Mouse (Mus musculus): ENCODE data around the gene Vps4a. TPM values are rescaled to one million over a fixed set of nuclear protein-coding genes. Genes with fewer than 3 reads are reported as not detected.
"Not testable (repeated sequence)": the region's sequence is repeated elsewhere in the genome, so short reads cannot be mapped to it uniquely, and the experiment has no call there.

Gene Vps4a
- total RNA-seq (2021) = 10 to 100 TPM; 55.6 to 59.1 TPM
- long read RNA-seq, experiment 1, transcript Vps4a-201 (11 exons, 2,178 nt) = major isoform, 92 of 101 reads
- long read RNA-seq, experiment 1, partial matches to known transcripts = 4 of 101 reads
- long read RNA-seq, experiment 1, other reads (novel, unspliced or antisense) = 5 of 101 reads
- long read RNA-seq, experiment 2, transcript Vps4a-201 (11 exons, 2,178 nt) = major isoform, 69 of 76 reads
- long read RNA-seq, experiment 2, partial matches to known transcripts = 2 of 76 reads
- long read RNA-seq, experiment 2, other reads (novel, unspliced or antisense) = 5 of 76 reads

DNA sequence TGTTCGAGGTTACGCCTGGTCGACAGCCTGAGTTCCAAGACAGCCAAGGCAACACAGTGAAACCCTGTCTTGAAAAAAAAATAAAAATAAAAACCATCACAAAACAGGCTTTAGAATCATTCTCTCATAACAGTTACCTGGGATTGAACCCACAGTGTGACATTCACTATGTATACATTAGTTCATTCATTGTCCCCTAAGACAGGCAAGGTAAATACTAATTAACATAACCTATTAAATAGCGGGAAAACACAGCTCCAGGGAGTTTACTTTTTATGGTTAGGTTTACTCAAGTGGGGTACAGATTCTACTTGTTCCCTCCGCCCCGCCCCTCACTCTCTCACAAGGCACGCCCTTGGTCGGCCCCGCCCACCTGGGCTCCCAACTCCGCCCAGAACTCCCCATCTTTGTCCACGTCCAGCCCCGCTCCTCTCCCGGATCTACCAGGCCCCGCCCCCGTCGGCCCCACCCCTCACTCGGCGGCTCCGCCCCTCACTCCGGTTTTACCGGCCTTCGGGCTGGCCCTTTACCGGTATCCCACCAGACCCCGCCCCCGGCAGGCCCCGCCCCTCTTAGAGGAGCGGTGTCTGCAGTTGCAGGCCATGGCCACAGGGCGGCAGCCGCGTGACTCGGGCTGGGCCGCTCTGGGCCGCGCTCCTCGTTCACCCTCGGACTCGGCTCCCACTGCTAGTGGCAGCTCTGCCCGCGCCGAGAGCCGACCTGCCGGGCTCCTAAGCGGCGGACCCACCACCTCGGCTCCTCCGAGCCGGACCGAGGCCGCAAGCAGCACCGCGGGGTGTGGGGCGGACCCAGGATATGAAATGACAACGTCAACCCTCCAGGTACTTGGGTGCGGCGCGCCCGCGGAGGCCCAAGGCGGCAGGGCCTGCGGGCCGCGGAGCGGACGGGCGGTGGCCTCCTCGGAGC lies at the start of gene Vps4a:
Gene Vps4a, plus strand, starts transcription at position 573 of the 927 bp plus-strand sequence.
- intact Hi-C loops (cut with DNase I) = loop anchor here (2.0 kb wide), 1 partner anchor 18 kb away; the partner anchor contains the start of gene Pdf
- DNase-seq = peak; percentile 98 to 99

DNA sequence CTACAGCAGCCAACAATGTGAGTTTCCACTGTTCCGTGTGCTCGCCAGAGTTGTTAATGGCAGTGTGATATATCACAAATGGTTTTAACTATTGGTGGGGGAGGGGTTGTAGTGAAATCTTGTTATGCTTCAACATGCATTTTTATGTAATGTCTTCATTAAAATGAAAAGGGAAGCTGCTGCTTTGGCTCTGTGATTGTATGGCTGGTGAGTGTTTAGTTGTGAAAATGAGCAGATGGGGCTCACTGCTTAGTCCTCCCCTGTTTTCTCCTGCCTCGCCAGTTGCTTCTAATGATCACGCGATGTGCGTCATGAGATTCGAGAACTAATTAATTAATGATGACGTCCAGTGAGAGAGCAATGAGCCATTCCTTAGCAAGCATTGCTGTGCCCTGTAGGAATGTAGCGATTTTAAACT lies 45.6 kb upstream of the Vps4a start:
- DNase-seq = no peak
- intact Hi-C loops (cut with DNase I) = no loop called here

DNA sequence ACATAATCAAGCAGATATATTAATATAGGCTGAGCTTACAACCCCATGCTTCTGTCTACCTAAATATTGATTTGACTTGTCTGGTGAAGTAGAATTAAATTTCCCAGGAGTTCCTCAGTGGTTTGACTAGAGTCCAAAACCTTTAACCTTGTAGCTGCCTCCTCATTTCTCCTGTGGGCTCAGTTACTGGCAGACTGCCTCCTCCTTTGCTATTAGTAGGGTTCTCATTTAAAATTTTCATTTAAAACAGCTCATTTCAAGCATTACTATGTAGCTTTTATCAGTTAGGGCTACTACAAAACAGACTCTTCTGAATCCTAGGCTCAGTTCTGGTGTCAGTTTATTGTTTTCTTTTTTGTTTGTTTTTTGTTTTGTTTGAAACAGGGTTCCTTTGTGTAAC lies 45.1 kb upstream of the Vps4a start:
- intact Hi-C loops (cut with DNase I) = no loop called here
- no peak for DNase-seq

DNA sequence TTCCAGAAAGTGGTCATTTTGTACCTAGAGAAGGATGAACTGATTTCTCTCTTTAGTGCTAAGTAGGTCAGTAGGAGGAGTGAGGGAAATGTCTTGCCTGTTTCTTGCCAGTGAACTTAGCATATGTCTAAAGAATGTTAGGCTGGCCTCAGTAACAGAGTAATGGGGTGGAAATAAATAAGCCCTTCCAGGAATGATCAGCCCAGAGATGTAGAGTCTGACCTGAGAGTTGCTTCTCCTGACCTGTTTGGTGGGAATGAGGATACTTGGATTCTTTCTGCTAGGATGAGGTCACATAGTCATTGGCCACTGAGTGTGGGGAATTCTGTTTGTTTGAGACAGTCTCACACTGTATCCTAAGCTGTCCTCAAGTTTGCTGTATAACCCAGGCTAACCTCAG lies 43.5 kb upstream of the Vps4a start:
- intact Hi-C loops (cut with DNase I) = no loop called here
- DNase-seq = no peak

DNA sequence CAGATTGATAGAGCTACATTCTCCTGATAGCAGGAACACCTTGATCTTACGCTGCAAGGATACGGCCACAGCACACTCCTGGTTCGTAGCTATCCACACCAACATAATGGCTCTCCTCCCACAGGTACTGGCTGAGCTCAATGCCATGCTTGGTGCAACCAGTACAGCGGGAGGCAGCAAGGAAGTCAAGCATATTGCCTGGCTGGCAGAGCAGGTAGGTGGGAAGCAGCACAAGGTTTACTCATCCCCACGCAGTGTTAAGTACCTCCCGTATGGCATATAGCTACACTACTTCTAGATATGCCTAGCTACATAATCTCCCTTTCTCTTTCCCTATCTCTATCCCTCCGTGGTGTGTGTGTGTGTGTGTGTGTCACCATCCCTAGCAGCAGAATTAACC lies 39.6 kb upstream of the Vps4a start:
- DNase-seq = no peak
- intact Hi-C loops (cut with DNase I) = no loop called here

DNA sequence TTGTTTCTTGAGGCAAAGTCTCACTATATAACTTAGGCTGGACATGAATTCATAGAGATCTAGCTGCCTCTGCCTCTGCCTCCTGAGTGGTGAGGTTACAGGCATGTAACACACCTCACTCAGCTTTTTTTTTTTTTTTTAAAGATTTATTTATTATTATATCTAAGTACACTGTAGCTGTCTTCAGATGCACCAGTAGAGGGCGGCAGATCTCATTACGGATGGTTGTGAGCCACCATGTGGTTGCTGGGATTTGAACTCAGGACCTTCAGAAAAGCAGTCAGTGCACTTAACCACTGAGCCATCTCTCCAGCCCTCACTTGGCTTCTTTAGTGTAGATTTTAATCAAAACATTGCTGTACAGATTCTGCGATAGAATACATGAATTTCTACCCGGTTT lies 34.7 kb upstream of the Vps4a start:
- intact Hi-C loops (cut with DNase I); DNase-seq: not testable (repeated sequence)

DNA sequence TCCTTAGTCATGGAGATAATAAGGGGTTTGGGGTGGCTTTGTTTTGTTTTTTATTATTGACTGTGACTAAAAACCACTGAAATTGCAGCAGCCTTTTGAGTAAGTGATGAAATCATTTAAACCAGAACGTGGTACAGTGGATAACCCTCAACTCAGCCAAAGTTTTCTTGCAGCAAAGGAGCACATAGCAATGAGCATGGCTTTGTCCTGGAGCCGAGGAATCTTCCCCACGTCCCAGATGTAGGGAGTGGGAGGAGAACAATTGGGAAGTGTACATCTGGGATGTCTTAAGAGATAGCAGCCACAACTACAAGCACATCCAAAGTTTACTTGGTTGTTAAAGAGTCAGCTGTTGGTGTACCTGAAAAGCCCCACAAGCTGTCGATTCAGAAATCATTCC lies 33.6 kb upstream of the Vps4a start:
- intact Hi-C loops (cut with DNase I) = no loop called here
- DNase-seq = no peak

DNA sequence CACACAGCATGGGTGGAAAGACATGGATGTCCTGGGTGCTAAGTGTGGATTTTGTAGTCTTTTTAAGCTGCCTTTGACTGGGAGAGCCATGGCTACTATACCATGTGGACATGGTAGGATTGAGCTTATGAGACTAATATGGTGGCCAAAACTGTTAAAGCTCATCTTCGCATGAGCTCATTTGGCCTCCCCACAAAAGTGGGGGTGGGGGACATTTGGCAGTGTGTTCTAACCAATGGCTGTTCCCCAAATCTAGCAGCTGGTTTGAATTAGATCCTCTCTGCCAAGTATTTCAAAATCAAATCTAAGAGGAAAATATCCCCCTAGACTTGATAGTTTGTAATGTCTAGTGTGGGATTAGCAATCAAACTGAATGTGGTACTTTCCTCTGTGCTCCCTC lies 32.0 kb upstream of the Vps4a start:
- intact Hi-C loops (cut with DNase I) = no loop called here
- peak; percentile 66 to 67 for DNase-seq

DNA sequence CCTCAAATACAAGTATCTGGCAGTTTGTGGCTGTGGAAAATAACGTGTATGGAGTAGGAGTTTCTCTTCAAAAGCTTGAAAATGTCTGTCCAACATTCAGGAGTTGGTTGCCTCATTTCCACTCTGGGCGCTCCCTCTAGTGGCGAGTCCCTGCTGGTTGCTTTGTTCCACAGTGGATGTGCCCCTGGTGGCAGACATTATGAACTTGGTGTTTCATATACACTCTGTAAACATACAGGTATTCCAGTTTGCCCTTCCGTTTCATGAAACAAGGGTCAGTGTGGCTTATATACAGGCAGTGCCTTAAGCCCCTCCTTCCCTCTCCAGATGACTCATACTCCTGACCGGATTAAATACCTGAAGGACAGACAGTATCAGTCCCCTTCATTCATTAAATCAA lies 28.5 kb upstream of the Vps4a start:
- intact Hi-C loops (cut with DNase I) = loop anchor here (2.0 to 5.0 kb wide), 3 partner anchors 72 to 310 kb away; no protein-coding TSS in a partner anchor
- DNase-seq = peak; percentile 90 to 94

DNA sequence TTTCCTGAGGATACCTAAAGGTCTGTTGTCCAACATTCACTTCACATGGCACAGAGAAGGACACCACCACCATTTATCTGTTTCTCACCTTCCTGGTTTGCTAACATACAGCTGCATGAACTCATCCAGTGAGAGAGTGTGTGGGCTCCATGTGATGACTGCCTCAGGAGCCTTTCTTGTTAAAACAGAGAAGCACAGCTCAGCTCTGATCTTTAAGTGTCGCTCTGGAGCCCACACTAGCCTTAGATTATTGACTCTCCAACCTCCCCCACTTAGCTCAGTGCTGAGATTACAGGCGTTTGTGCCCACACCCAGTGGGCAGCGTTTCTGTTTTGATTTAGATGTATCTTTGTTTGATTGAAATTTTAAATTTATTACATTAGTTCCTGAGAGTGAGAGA lies 23.2 kb upstream of the Vps4a start:
- intact Hi-C loops (cut with DNase I) = no loop called here
- no peak for DNase-seq

DNA sequence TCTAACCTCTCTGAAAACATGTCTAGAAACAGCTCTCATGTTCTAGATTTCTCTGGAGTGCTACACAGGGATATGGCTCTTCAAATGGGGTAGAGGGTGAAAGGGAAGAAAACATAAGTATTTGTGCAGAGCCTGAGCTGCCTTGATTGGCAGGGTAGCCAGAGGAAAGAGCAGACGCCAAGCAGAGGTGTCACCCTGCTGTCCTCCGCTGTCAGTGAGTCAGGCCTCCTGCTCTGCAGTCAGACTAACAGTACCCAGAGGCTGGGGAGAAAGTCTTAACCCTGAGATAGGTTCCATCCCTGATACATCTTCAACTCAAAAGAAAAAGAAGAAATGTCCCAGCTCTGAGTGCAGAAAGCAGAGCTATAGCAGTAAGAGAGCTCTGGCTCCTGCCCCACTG lies 18.4 kb upstream of the Vps4a start:
- no peak for DNase-seq
- intact Hi-C loops (cut with DNase I) = no loop called here

DNA sequence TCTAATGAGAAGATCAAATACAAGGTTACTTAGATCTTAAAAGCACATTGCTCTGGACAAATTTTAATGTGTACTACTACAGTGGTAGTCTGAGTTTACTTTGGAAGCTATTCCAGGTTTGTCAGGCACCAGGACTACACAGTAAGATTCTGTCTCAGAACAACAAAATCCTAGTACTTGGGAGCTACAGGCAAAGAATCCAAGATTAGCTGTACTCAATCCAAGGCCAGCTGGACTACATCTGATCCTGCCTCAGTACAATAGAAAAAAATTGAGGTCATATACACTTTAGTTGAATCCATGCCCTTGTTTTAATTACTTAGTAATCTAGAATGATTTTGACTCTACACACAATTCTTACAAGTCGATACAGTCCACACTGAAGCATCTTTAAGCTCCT lies 16.1 kb upstream of the Vps4a start:
- no peak for DNase-seq
- intact Hi-C loops (cut with DNase I) = no loop called here

DNA sequence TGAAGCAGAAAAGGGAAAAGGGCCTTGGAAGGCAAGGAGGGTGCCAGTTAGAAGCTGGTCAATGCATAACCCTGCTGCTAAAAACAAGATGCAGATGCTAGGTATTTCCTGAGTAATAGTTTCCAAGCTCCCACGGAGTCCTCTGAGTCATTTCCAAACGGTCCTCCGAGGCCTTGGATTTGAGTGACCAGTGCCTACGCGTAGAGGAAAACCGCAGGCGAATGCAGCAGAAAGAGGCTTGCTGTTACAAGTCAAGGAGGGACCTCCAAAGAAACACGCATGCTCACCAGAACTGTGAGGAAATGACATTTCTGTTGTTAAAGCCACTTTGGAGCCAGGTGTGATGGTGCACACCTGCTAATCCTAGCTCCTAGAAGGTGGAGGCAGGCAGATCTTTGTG lies 7.5 kb upstream of the Vps4a start:
- DNase-seq = no peak
- intact Hi-C loops (cut with DNase I) = no loop called here

DNA sequence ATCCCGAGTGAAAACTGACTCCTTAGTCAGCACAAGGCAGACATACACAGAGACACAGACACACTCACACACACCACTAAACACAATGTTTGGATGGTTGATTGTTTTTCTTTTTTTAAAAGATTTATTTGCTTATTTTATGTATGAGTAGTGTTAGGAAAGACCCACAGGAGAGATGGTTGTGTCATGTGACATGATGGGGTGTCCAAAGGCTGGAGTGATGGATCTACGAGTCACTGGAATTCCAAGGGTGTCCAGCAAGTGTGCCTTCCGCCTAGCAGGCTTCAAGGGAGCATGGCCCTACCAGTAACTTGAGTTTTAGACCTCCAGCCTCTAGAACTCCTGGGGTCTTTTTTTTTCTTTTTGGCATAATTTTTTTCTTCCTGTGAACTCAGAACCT lies 1.7 kb upstream of the Vps4a start:
- intact Hi-C loops (cut with DNase I) = no loop called here
- no peak for DNase-seq

DNA sequence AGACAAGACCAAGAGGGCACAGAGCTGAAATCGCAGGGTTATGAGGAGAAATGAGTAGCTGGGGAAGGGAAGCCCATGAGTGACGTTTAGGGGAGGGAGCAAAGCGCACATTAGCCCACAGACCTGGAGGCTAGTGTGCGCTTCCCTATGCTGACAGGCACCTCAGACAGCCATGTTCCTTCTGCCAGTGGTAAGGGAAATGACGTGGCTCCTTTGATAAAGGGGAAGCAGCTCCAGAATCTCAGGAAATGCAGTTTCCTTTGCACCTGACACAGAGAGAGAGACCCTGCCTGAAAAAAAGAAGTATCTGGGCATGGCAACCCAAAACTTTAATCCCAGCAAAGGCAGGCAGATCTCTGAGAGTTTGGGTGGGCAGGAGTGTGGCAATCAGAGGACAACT lies 964 bp upstream of the Vps4a start:
- no peak for DNase-seq
- intact Hi-C loops (cut with DNase I) = loop anchor here (2.0 kb wide), 1 partner anchor 19 kb away; the partner anchor contains the start of gene Pdf

DNA sequence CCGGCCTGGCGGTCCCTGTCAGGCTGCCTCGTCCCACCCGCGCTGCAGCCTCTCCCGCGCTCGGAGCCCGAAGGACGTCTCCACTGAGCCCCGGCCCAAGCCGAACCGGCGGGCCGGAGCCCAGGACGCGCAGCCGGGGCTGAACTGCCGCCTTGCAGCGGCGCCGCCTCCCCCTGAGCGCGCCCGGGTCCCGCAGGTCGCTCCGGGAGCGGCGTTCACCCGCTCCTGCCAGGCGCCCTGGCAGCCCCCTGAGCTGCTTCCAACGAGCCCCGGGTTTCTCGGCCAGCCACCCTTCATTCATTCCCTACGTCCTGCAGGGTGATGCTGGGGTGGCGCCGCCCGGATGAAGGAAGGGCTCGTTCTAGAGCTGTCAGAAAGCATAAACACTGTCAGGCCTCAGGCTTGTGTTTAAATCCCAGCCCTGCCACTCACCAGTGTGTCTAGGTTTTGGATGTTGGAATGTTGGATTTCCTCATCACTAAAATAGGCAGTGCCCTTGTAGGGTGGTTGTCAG lies 612 bp downstream of the Vps4a start:
- intact Hi-C loops (cut with DNase I) = loop anchor here (2.0 kb wide), 1 partner anchor 17 kb away; the partner anchor contains the start of gene Pdf
- DNase-seq = no peak

DNA sequence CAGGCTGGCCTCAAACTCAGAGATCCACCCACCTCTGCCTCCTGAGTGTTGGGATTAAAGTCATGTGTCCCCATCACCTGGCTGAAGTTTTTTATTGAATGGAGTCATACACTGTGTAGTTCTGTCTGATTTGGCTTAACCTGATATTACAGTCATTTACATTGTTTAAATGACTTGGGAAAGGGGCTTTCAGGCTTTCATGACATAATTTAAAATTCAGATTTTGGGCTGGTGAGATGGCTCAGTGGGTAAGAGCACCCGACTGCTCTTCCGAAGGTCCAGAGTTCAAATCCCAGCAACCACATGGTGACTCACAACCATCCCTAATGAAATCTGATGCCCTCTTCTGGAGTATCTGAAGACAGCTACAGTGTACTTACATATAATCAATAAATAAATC lies 2.6 kb downstream of the Vps4a start:
- intact Hi-C loops (cut with DNase I); DNase-seq: not testable (repeated sequence)

DNA sequence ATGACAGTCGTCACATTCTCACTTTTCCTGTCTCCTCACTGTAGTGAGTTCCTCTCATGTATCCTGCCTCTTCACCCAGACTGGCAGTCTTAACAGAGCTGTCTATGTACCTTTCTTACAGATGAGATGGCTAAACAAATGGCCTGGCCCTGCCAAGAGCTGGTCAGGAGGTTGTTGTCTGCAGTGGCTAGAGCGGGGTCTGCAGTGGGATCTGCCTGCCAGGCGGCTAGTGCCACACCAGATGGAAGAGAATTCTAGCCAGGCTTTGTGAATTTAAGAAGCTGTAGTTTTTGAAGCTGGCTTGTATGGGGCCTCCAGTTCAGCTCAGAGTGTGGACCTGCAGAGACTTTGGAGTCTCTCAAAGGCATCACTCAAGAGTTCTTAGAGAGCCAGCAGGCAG lies 4.6 kb downstream of the Vps4a start:
- intact Hi-C loops (cut with DNase I) = no loop called here
- DNase-seq = no peak

DNA sequence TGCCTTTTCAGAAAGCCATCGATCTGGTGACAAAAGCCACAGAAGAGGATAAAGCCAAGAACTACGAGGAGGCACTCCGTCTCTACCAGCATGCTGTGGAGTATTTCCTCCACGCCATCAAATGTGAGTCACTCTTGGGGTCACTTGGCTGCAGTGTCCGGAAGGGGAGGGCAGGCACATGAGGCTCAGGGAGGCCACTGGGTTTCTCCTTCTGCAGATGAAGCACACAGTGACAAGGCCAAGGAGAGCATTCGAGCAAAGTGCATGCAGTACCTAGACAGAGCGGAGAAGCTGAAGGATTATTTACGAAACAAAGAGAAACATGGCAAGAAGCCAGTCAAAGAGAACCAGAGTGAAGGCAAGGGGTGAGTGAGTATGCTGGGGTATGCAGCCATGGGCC lies 5.6 kb downstream of the Vps4a start:
- intact Hi-C loops (cut with DNase I) = no loop called here
- no peak for DNase-seq

DNA sequence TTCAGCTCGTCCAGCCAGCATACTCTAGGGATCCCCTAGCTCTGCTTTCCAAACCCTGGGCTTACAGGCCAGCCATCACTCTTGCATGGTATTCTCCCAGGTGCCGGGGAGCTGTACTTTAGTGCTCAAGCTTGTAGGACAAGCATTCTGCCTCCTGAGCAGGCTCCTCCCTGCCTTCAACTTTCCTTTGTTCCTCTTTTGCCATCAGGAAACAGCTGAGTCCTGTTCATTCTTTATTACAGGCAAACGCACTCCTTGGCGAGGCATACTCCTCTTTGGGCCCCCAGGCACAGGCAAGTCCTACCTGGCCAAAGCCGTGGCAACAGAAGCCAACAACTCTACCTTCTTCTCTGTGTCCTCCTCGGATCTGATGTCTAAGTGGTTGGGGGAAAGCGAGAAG lies 9.6 kb downstream of the Vps4a start:
- DNase-seq = no peak

DNA sequence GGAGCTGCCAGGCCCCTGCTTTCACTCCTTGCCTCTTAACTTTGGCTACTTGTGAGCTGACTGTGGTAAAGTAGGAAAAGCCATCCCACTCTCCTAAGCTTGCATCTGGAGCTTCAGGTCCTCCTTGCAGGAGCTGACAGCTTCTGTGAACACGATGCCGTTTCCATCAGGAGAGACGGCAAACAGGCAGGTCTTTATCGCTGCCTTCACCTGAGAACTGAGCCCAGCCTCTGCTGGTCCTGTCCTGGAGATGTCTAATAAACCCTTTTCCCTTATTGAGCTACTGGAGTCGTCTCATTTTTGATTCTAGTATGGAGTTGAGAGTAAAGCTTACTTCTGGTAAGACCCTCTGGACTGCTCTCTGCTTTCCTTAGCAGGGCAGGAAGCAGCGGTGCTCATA lies 14.5 kb downstream of the Vps4a start:
- no peak for DNase-seq
- intact Hi-C loops (cut with DNase I) = no loop called here

More for the DNA sequence above, 9.6 kb downstream of the Vps4a start:
- intact Hi-C loops (cut with DNase I) = no loop called here

Data from heart, postnatal 14 days (tissue).